Mouse (Mus musculus) bone marrow, adult 2 months (tissue): ENCODE results near the gene Timm29.

Experiments
- CTCF ChIP-seq: fragments of 200-500 bp; IDR thresholded peaks from 2 replicates; pipeline ENCODE4 v1.5.1; 2011; ENCODE audit warnings: low read length, control low read depth; ENCODE audit not compliant: control insufficient read depth, insufficient read depth
- POLR2A ChIP-seq: fragments of 200-500 bp; IDR thresholded peaks from 2 replicates; pipeline ENCODE4 v1.6.1; 2011; ENCODE audit warnings: low read depth, mild to moderate bottlenecking, control low read depth, low read length, borderline replicate concordance; ENCODE audit not compliant: control insufficient read depth

GRCm38 (mm10) chr9:21558366-21558765 lies 34.2 kb upstream of the Timm29 start:
- TF ChIP-seq CTCF, result no peak
- TF ChIP-seq POLR2A, result no peak
